Mouse (Mus musculus): ENCODE measurements around the gene Gpr107. TPM values are rescaled to one million over a fixed set of nuclear protein-coding genes. Genes with fewer than 3 reads are reported as not detected.

The Gpr107 gene
- total and polyA plus RNA-seq, 3 experiments, result 16.4 to 18.3 TPM; not detected in 1

GRCm38 (mm10) chr2:31245051-31245450 is 92.9 kb downstream of the Gpr107 start:
- peak overlapping the region; percentile 52 to 72 for H3K4me3 ChIP-seq (ENCODE audit: control insufficient read depth in 1 of 2, insufficient read depth in 1 of 2, low read depth in 2 of 2, low read length in 2 of 2)
- H3K27me3 ChIP-seq (ENCODE audit: control insufficient read depth in 1 of 2, insufficient read depth in 2 of 2, low read length in 2 of 2), result no peaks in the 10 kb centered on the region

DNA sequence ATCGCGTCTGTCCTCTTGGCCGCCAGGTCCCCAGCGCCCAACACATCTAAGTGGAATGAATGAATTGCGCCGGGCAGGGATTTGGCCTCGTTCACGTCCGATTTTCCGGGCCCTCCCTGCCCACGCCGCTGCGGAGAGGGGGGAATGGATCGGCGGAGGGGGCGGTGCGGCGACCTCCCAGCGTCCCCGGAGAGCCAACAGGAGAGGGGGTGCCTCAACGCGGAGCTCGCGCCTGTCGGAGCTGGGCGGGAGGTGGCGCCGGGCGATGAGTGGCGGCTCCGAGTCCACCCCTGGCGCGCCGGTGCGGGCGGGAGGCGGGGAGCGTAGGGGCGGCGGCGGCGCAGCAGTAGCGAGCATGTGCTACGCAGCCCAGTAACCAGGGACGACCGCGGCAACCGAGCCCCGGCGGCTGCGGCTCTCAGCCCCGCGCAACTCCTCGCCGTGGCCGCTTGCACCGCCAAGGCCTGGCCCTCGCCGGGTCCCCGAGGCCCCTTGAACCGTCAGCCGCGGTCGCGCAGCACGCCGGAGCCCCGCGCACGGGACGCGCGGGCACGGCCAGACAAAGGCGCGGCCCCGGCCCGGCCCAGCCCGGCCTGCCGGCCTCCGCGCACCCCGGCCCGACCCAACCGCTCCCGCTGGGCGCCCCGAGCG is 93.5 kb downstream of the Gpr107 start, which contains the start of gene Ncs1:
Ncs1 (plus strand) TSS at position 333 of the 651 bp plus-strand sequence.
- peaks cover 3 to 11% of the 10 kb centered on the region in 2 experiments; a peak in 2 of 4 replicates for H3K4me1 ChIP-seq (ENCODE audit: control insufficient read depth in 1 of 2, insufficient read depth in 2 of 2, low read length in 2 of 2)
- H3K36me3 ChIP-seq (ENCODE audit: control insufficient read depth in 1 of 2, insufficient read depth in 2 of 2, low read length in 2 of 2), result peaks cover 0 to 4% of the 10 kb centered on the region in 2 experiments; a peak in 1 of 4 replicates
- H3K79me2 ChIP-seq (ENCODE audit: control insufficient read depth, insufficient read depth, low read length, poor library complexity), result peaks cover 8% of the 10 kb centered on the region
- no peak for TF ChIP-seq MYB (IDR thresholded peaks at IDR 0.05; ENCODE audit: low read depth, low read length)
- no peak for TF ChIP-seq CTCF (IDR thresholded peaks at IDR 0.05 in 2 of 3, conservative IDR thresholded peaks at IDR 0.05 in 1 of 3; ENCODE audit: control insufficient read depth in 1 of 3, insufficient read depth in 1 of 3, low read depth in 2 of 3, low read length in 3 of 3, poor library complexity in 1 of 3, severe bottlenecking in 1 of 3)
- TF ChIP-seq HCFC1 (IDR thresholded peaks at IDR 0.05; ENCODE audit: low read depth, low read length), result no peak
- no peak for TF ChIP-seq CHD1 (IDR thresholded peaks at IDR 0.05; ENCODE audit: low read depth, low read length)
- TF ChIP-seq TBP (IDR thresholded peaks at IDR 0.05; ENCODE audit: low read depth, low read length), result no peak
- TF ChIP-seq USF1 (IDR thresholded peaks at IDR 0.05; ENCODE audit: low read depth, low read length), result no peak
- TF ChIP-seq NRF1 (IDR thresholded peaks at IDR 0.05; ENCODE audit: insufficient read depth, low read depth, low read length, poor library complexity, severe bottlenecking), result peak; percentile 54
- TF ChIP-seq UBTF (IDR thresholded peaks at IDR 0.05; ENCODE audit: borderline replicate concordance, insufficient read depth, low read depth, low read length), result peak; percentile 87; the same call in 1 of the 2 replicates
- no peak for TF ChIP-seq ZNF384 (IDR thresholded peaks at IDR 0.05; ENCODE audit: low read depth, low read length)
- peak; percentile 69; the same call in 1 of the 2 replicates for TF ChIP-seq MAX (IDR thresholded peaks at IDR 0.05; ENCODE audit: low read length)
- TF ChIP-seq MAFK (IDR thresholded peaks at IDR 0.05; ENCODE audit: borderline replicate concordance, low read depth, low read length), result no peak
- TF ChIP-seq MXI1 (IDR thresholded peaks at IDR 0.05; ENCODE audit: low read depth, low read length), result peak; percentile 40; the same call in 1 of the 2 replicates
- no peak for TF ChIP-seq TCF12 (IDR thresholded peaks at IDR 0.05; ENCODE audit: low read depth, low read length)
- no peak; a peak in 1 of 4 replicates for TF ChIP-seq POLR2A (IDR thresholded peaks at IDR 0.05; ENCODE audit: control insufficient read depth in 1 of 2, insufficient read depth in 1 of 2, low read depth in 1 of 2, low read length in 2 of 2, poor library complexity in 1 of 2)
- no peak for TF ChIP-seq MYC (IDR thresholded peaks at IDR 0.05; ENCODE audit: low read depth, low read length)
- no peak for TF ChIP-seq SMC3 (IDR thresholded peaks at IDR 0.05; ENCODE audit: low read depth, low read length)
- no peak for TF ChIP-seq CHD2 (IDR thresholded peaks at IDR 0.05; ENCODE audit: low read length)
- no peak for TF ChIP-seq ELF1 (IDR thresholded peaks at IDR 0.05; ENCODE audit: low read depth, low read length)
- TF ChIP-seq NELFE (IDR thresholded peaks at IDR 0.05; ENCODE audit: low read depth, low read length), result peak; percentile 28; the same call in 1 of the 2 replicates
- peak; percentile 63; the same call in 1 of the 2 replicates for TF ChIP-seq MAZ (IDR thresholded peaks at IDR 0.05; ENCODE audit: low read depth, low read length)
- H3K27me3 ChIP-seq (ENCODE audit: control insufficient read depth in 1 of 2, insufficient read depth in 2 of 2, low read length in 2 of 2), result no peaks in the 10 kb centered on the region
- peak within 1 kb of the TSS; percentile 90 for H3K9ac ChIP-seq (ENCODE audit: control insufficient read depth, low read depth, low read length, poor library complexity, severe bottlenecking)
- peak within 1 kb of the TSS; percentile 52 to 77 for H3K4me3 ChIP-seq (ENCODE audit: control insufficient read depth in 1 of 2, insufficient read depth in 1 of 2, low read depth in 2 of 2, low read length in 2 of 2)
- peak; percentile 71 for DNase-seq (ENCODE audit: low read depth, low spot score)
- H3K9me3 ChIP-seq (replicated peaks; ENCODE audit: insufficient read depth, low read length), result no peaks in the 10 kb centered on the region
- H3K27ac ChIP-seq (ENCODE audit: control insufficient read depth, low read depth, low read length), result no peak within 1 kb of the TSS

More at GRCm38 (mm10) chr2:31245051-31245450, 92.9 kb downstream of the Gpr107 start:
- no peak for DNase-seq (ENCODE audit: low read depth, low spot score)
- Histone ChIP-seq H3K79me2 (ENCODE audit: control insufficient read depth, insufficient read depth, low read length, poor library complexity) (peaks cover 8% of the 10 kb centered on the region), H3K9ac (ENCODE audit: control insufficient read depth, low read depth, low read length, poor library complexity, severe bottlenecking) (peak overlapping the region; percentile 90), H3K27ac (ENCODE audit: control insufficient read depth, low read depth, low read length) (no peak overlapping the region), H3K4me1 (ENCODE audit: control insufficient read depth in 1 of 2, insufficient read depth in 2 of 2, low read length in 2 of 2) (peaks cover 3 to 13% of the 10 kb centered on the region in 2 experiments; a peak in 3 of 4 replicates), H3K9me3 (replicated peaks; ENCODE audit: insufficient read depth, low read length) (no peaks in the 10 kb centered on the region), H3K36me3 (ENCODE audit: control insufficient read depth in 1 of 2, insufficient read depth in 2 of 2, low read length in 2 of 2) (peaks cover 0 to 5% of the 10 kb centered on the region in 2 experiments; a peak in 2 of 4 replicates)
- TF ChIP-seq ETS1 (IDR thresholded peaks at IDR 0.05; ENCODE audit: low read depth, low read length) (no peak), CTCF (IDR thresholded peaks at IDR 0.05 in 2 of 3, conservative IDR thresholded peaks at IDR 0.05 in 1 of 3; ENCODE audit: control insufficient read depth in 1 of 3, insufficient read depth in 1 of 3, low read depth in 2 of 3, low read length in 3 of 3, poor library complexity in 1 of 3, severe bottlenecking in 1 of 3) (no peak), MAFK (IDR thresholded peaks at IDR 0.05; ENCODE audit: borderline replicate concordance, low read depth, low read length) (no peak), ZC3H11A (IDR thresholded peaks at IDR 0.05; ENCODE audit: low read depth, low read length) (no peak), CHD1 (IDR thresholded peaks at IDR 0.05; ENCODE audit: low read depth, low read length) (no peak), BHLHE40 (IDR thresholded peaks at IDR 0.05; ENCODE audit: borderline replicate concordance, low read depth, low read length) (no peak), KAT2A (conservative IDR thresholded peaks at IDR 0.05; ENCODE audit: low read depth, low read length) (no peak), ZKSCAN1 (IDR thresholded peaks at IDR 0.05; ENCODE audit: low read depth, low read length) (no peak), NRF1 (IDR thresholded peaks at IDR 0.05; ENCODE audit: insufficient read depth, low read depth, low read length, poor library complexity, severe bottlenecking) (no peak), SIN3A (IDR thresholded peaks at IDR 0.05; ENCODE audit: low read length) (no peak), HCFC1 (IDR thresholded peaks at IDR 0.05; ENCODE audit: low read depth, low read length) (no peak), TAL1 (IDR thresholded peaks at IDR 0.05; ENCODE audit: low read length) (no peak)
